Mouse (Mus musculus) small intestine, adult 2 months (tissue): Measurements from ENCODE around the gene Cfdp1. TPM values are rescaled to one million over a fixed set of nuclear protein-coding genes. Genes with fewer than 3 reads are reported as not detected.

Experiments
- H3K27ac ChIP-seq: fragments of 200-500 bp; 2 replicates; pipeline ENCODE4 v1.5.1; 2012; ENCODE audit warnings: low read depth, low read length, control low read depth, inconsistent platforms; ENCODE audit not compliant: insufficient read depth
- H3K27me3 ChIP-seq: fragments of 200-500 bp; 2 replicates; pipeline ENCODE4 v1.6.1; 2012; ENCODE audit warnings: mild to moderate bottlenecking, moderate library complexity, low read length, inconsistent platforms; ENCODE audit not compliant: control insufficient read depth, insufficient read depth
- H3K36me3 ChIP-seq: fragments of 200-500 bp; 2 replicates; pipeline ENCODE4 v1.6.1; 2012; ENCODE audit warnings: mild to moderate bottlenecking, low read length, control low read depth, inconsistent platforms; ENCODE audit not compliant: control insufficient read depth, insufficient read depth
- H3K4me1 ChIP-seq: fragments of 200-500 bp; 2 replicates; pipeline ENCODE4 v1.6.1; 2012; ENCODE audit warnings: low read length, inconsistent platforms, mixed read lengths; ENCODE audit not compliant: control insufficient read depth, insufficient read depth, insufficient read length
- H3K4me3 ChIP-seq: fragments of 200-500 bp; 2 replicates; pipeline ENCODE4 v1.5.1; 2012; ENCODE audit warnings: low read depth, mild to moderate bottlenecking, control low read depth, inconsistent platforms, low read length, moderate library complexity
- CTCF ChIP-seq: fragments of 200-500 bp; IDR thresholded peaks from 2 replicates; pipeline ENCODE4 v1.5.1; 2012; ENCODE audit warnings: low read depth, mild to moderate bottlenecking, control low read depth, inconsistent platforms, low read length, moderate library complexity, mixed read lengths; ENCODE audit not compliant: insufficient replicate concordance, insufficient read length; ENCODE audit errors: extremely low read depth
- POLR2A ChIP-seq: fragments of 200-500 bp; IDR thresholded peaks from 2 replicates; pipeline ENCODE4 v1.6.1; 2012; ENCODE audit warnings: low read depth, mild to moderate bottlenecking, control low read depth, inconsistent platforms, low read length, moderate library complexity
- WGBS: fragments of 180-500 bp; shearing (Covaris S2); methylation state at CpG from one replicate; pipeline ENCODE4 v1.1.7; 2018; 5-methylcytosine and 5-hydroxymethylcytosine counted together
- polyA plus RNA-seq: library from polyadenylated mRNA; depleted of rRNA; stranded (reverse); fragments of >200 nt; gene quantifications from 2 replicates; pipeline ENCODE4 v1.2.3, GENCODE M21; 2012; rRNA removed

Gene Cfdp1
- polyA plus RNA-seq = 0.20 and 0.25 TPM in 2 replicates

GRCm38 (mm10) chr8:111853861-111854501 is at the start of gene Cfdp1:
TSS of gene Cfdp1 (minus strand) at chr8:111854291.
- TF ChIP-seq CTCF (no peak), POLR2A (peak; percentile 68; the same call in 1 of the 2 replicates)
- no peak within 1 kb of the TSS for H3K27ac ChIP-seq
- WGBS = under 1% methylated on average over 53 of the region's 53 CpGs

GRCm38 (mm10) chr8:111902080-111902479 is 48.0 kb upstream of the Cfdp1 start:
- Histone ChIP-seq H3K27me3 (no peaks in the 10 kb centered on the region), H3K4me3 (no peak overlapping the region), H3K36me3 (no peaks in the 10 kb centered on the region), H3K27ac (no peak overlapping the region), H3K4me1 (no peaks in the 10 kb centered on the region)
- TF ChIP-seq POLR2A (no peak), CTCF (no peak)
- 61% methylated on average over 5 of the region's 5 CpGs for WGBS

More at GRCm38 (mm10) chr8:111853861-111854501, at the start of gene Cfdp1:
- H3K27me3 ChIP-seq = no peaks in the 10 kb centered on the region
- H3K36me3 ChIP-seq = no peaks in the 10 kb centered on the region
- H3K4me3 ChIP-seq = peak within 1 kb of the TSS; percentile 86
- peaks cover 4% of the 10 kb centered on the region for H3K4me1 ChIP-seq

- Histone ChIP-seq H3K27me3 (no peaks in the 10 kb centered on the region), H3K27ac (no peak overlapping the region), H3K4me1 (no peaks in the 10 kb centered on the region), H3K36me3 (no peaks in the 10 kb centered on the region), H3K4me3 (no peak overlapping the region)
- 57% methylated on average over 10 of the region's 10 CpGs for WGBS
- TF ChIP-seq CTCF (no peak), POLR2A (no peak)
These were observed 44.5 kb upstream of the Cfdp1 start for GRCm38 (mm10) chr8:111898586-111898985.

- no peak for TF ChIP-seq POLR2A
- no peak for TF ChIP-seq CTCF
- Histone ChIP-seq H3K27ac (no peak overlapping the region), H3K27me3 (peaks cover 9% of the 10 kb centered on the region), H3K4me3 (no peak overlapping the region), H3K4me1 (0 out of 2 replicates have a peak, but pooled peaks cover 3% of the 10 kb centered on the region), H3K36me3 (no peaks in the 10 kb centered on the region)
- 87% methylated on average over 7 of the region's 7 CpGs for WGBS
These were observed 40.9 kb upstream of the Cfdp1 start for GRCm38 (mm10) chr8:111894955-111895354.

GRCm38 (mm10) chr8:111892615-111893014 is 38.5 kb upstream of the Cfdp1 start:
- 30% methylated on average over 5 of the region's 5 CpGs for WGBS
- peaks cover 15% of the 10 kb centered on the region for H3K27me3 ChIP-seq
- H3K4me1 ChIP-seq = 0 out of 2 replicates have a peak, but pooled peaks cover 3% of the 10 kb centered on the region
- no peaks in the 10 kb centered on the region for H3K36me3 ChIP-seq
- H3K27ac ChIP-seq = no peak overlapping the region
- no peak overlapping the region for H3K4me3 ChIP-seq
- TF ChIP-seq POLR2A (no peak), CTCF (no peak)

GRCm38 (mm10) chr8:111891983-111892382 is 37.9 kb upstream of the Cfdp1 start:
- TF ChIP-seq POLR2A (no peak), CTCF (no peak)
- Histone ChIP-seq H3K27ac (no peak overlapping the region), H3K4me3 (no peak overlapping the region), H3K27me3 (peaks cover 15% of the 10 kb centered on the region), H3K4me1 (0 out of 2 replicates have a peak, but pooled peaks cover 3% of the 10 kb centered on the region), H3K36me3 (no peaks in the 10 kb centered on the region)
- 2% methylated on average over 8 of the region's 8 CpGs for WGBS

GRCm38 (mm10) chr8:111890911-111891303 is 36.8 kb upstream of the Cfdp1 start:
- 72% methylated on average over 6 of the region's 6 CpGs for WGBS
- Histone ChIP-seq H3K36me3 (no peaks in the 10 kb centered on the region), H3K27me3 (peaks cover 15% of the 10 kb centered on the region), H3K4me3 (no peak overlapping the region), H3K4me1 (0 out of 2 replicates have a peak, but pooled peaks cover 3% of the 10 kb centered on the region), H3K27ac (no peak overlapping the region)
- TF ChIP-seq POLR2A (no peak), CTCF (no peak)
